Mouse (Mus musculus): ENCODE measurements around the gene Nde1. TPM values are rescaled to one million over a fixed set of nuclear protein-coding genes. Genes with fewer than 3 reads are reported as not detected.

Nde1 gene
- total RNA-seq, 1 experiment: 61.3 TPM

GRCm38 (mm10) chr16:14178041-14178440, 15.0 kb downstream of the Nde1 start:
- peaks cover 47% of the 10 kb centered on the region for H3K36me3 ChIP-seq (ENCODE audit: control insufficient read depth, insufficient read depth, low read length, poor library complexity, severe bottlenecking)

GRCm38 (mm10) chr16:14180163-14180733, 17.2 kb downstream of the Nde1 start:
- in situ Hi-C loops (cut with MboI; ENCODE audit: low sequenced_read_pairs in 2 of 2, unreplicated experiment in 2 of 2): no loop called here
- no peak for TF ChIP-seq ZNF384 (IDR thresholded peaks at IDR 0.05; ENCODE audit: low read depth, low read length)
- TF ChIP-seq MAFK (IDR thresholded peaks at IDR 0.05; ENCODE audit: insufficient read depth, low read depth, low read length): no peak
- peaks cover 45% of the 10 kb centered on the region for H3K36me3 ChIP-seq (ENCODE audit: control insufficient read depth, insufficient read depth, low read length, poor library complexity, severe bottlenecking)
- H3K27ac ChIP-seq (ENCODE audit: insufficient read depth, low read depth, low read length, poor library complexity, severe bottlenecking): no peak overlapping the region
- H3K4me1 ChIP-seq (ENCODE audit: control insufficient read depth in 2 of 2, insufficient read depth in 2 of 2, low read length in 2 of 2, poor library complexity in 1 of 2): peaks cover 0 to 4% of the 10 kb centered on the region in 2 experiments; a peak in 2 of 4 replicates
- no peak overlapping the region for H3K4me3 ChIP-seq (ENCODE audit: insufficient read depth in 1 of 2, low read depth in 1 of 2, low read length in 2 of 2, poor library complexity in 1 of 2, severe bottlenecking in 1 of 2)
- no peak for DNase-seq (ENCODE audit: low read depth, low spot score)
- no peaks in the 10 kb centered on the region for H3K9me3 ChIP-seq (ENCODE audit: control insufficient read depth, insufficient read depth, low read depth, low read length)
- no peak overlapping the region for H3K9ac ChIP-seq (ENCODE audit: insufficient read depth, low read depth, low read length, poor library complexity, severe bottlenecking)

More at GRCm38 (mm10) chr16:14178041-14178440, 15.0 kb downstream of the Nde1 start:
- Histone ChIP-seq H3K4me1 (ENCODE audit: control insufficient read depth in 2 of 2, insufficient read depth in 2 of 2, low read length in 2 of 2, poor library complexity in 1 of 2) (peaks cover 0 to 4% of the 10 kb centered on the region in 2 experiments; a peak in 2 of 4 replicates), H3K9ac (ENCODE audit: insufficient read depth, low read depth, low read length, poor library complexity, severe bottlenecking) (no peak overlapping the region), H3K4me3 (ENCODE audit: insufficient read depth in 1 of 2, low read depth in 1 of 2, low read length in 2 of 2, poor library complexity in 1 of 2, severe bottlenecking in 1 of 2) (no peak overlapping the region), H3K27ac (ENCODE audit: insufficient read depth, low read depth, low read length, poor library complexity, severe bottlenecking) (no peak overlapping the region), H3K9me3 (ENCODE audit: control insufficient read depth, insufficient read depth, low read depth, low read length) (no peaks in the 10 kb centered on the region)
- in situ Hi-C loops (cut with MboI; ENCODE audit: low sequenced_read_pairs in 2 of 2, unreplicated experiment in 2 of 2): no loop called here
- TF ChIP-seq ZC3H11A (IDR thresholded peaks at IDR 0.05; ENCODE audit: borderline replicate concordance, low read depth, low read length) (no peak), CHD2 (IDR thresholded peaks at IDR 0.05; ENCODE audit: low read depth, low read length) (no peak), ZNF384 (IDR thresholded peaks at IDR 0.05; ENCODE audit: low read depth, low read length) (no peak), HCFC1 (IDR thresholded peaks at IDR 0.05; ENCODE audit: borderline replicate concordance, insufficient read depth, low read length) (no peak), MAFK (IDR thresholded peaks at IDR 0.05; ENCODE audit: insufficient read depth, low read depth, low read length) (no peak)
- no peak for DNase-seq (ENCODE audit: low read depth, low spot score)

GRCm38 (mm10) chr16:14182360-14182759, 19.3 kb downstream of the Nde1 start:
- Histone ChIP-seq H3K4me3 (ENCODE audit: insufficient read depth in 1 of 2, low read depth in 1 of 2, low read length in 2 of 2, poor library complexity in 1 of 2, severe bottlenecking in 1 of 2) (no peak overlapping the region), H3K36me3 (ENCODE audit: control insufficient read depth, insufficient read depth, low read length, poor library complexity, severe bottlenecking) (peaks cover 48% of the 10 kb centered on the region), H3K9me3 (ENCODE audit: control insufficient read depth, insufficient read depth, low read depth, low read length) (no peaks in the 10 kb centered on the region), H3K4me1 (ENCODE audit: control insufficient read depth in 2 of 2, insufficient read depth in 2 of 2, low read length in 2 of 2, poor library complexity in 1 of 2) (peaks cover 0 to 3% of the 10 kb centered on the region in 2 experiments; a peak in 2 of 4 replicates), H3K9ac (ENCODE audit: insufficient read depth, low read depth, low read length, poor library complexity, severe bottlenecking) (no peak overlapping the region), H3K27ac (ENCODE audit: insufficient read depth, low read depth, low read length, poor library complexity, severe bottlenecking) (no peak overlapping the region)
- in situ Hi-C loops (cut with MboI; ENCODE audit: low sequenced_read_pairs in 2 of 2, unreplicated experiment in 2 of 2): no loop called here
- DNase-seq (ENCODE audit: low read depth, low spot score): no peak
- no peak for TF ChIP-seq CHD2 (IDR thresholded peaks at IDR 0.05; ENCODE audit: low read depth, low read length)
- no peak for TF ChIP-seq MAFK (IDR thresholded peaks at IDR 0.05; ENCODE audit: insufficient read depth, low read depth, low read length)
- no peak for TF ChIP-seq ZC3H11A (IDR thresholded peaks at IDR 0.05; ENCODE audit: borderline replicate concordance, low read depth, low read length)
- TF ChIP-seq ZNF384 (IDR thresholded peaks at IDR 0.05; ENCODE audit: low read depth, low read length): no peak
- no peak for TF ChIP-seq HCFC1 (IDR thresholded peaks at IDR 0.05; ENCODE audit: borderline replicate concordance, insufficient read depth, low read length)

DNA sequence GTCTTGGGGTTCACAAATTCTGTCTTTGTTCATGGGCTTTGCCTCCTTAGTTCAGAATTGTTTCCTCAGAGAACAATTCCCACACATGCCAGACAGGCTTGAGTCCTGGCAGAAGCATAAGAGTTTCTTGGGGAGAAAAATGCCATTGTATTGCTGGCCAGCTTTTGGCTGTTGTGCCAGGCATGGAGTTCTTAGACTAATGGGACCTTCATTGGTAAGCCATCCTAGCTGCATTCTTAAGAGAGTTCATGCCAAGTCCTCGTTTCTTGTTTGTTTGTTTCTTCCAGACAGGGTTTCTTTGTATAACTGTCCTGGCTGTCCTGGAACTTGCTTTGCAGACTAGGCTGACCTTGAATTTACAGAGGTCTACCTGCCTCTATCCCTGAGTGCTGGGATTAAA, 20.8 kb downstream of the Nde1 start:
- peaks cover 49% of the 10 kb centered on the region for H3K36me3 ChIP-seq (ENCODE audit: control insufficient read depth, insufficient read depth, low read length, poor library complexity, severe bottlenecking)

More for the DNA sequence above, 20.8 kb downstream of the Nde1 start:
- Histone ChIP-seq H3K9ac (ENCODE audit: insufficient read depth, low read depth, low read length, poor library complexity, severe bottlenecking) (no peak overlapping the region), H3K4me1 (ENCODE audit: control insufficient read depth in 2 of 2, insufficient read depth in 2 of 2, low read length in 2 of 2, poor library complexity in 1 of 2) (no peaks in the 10 kb centered on the region), H3K4me3 (ENCODE audit: insufficient read depth in 1 of 2, low read depth in 1 of 2, low read length in 2 of 2, poor library complexity in 1 of 2, severe bottlenecking in 1 of 2) (no peak overlapping the region), H3K27ac (ENCODE audit: insufficient read depth, low read depth, low read length, poor library complexity, severe bottlenecking) (no peak overlapping the region), H3K9me3 (ENCODE audit: control insufficient read depth, insufficient read depth, low read depth, low read length) (no peaks in the 10 kb centered on the region)
- no peak for TF ChIP-seq MAFK (IDR thresholded peaks at IDR 0.05; ENCODE audit: insufficient read depth, low read depth, low read length)
- no peak for TF ChIP-seq HCFC1 (IDR thresholded peaks at IDR 0.05; ENCODE audit: borderline replicate concordance, insufficient read depth, low read length)
- no peak for TF ChIP-seq ZC3H11A (IDR thresholded peaks at IDR 0.05; ENCODE audit: borderline replicate concordance, low read depth, low read length)
- no peak for TF ChIP-seq CHD2 (IDR thresholded peaks at IDR 0.05; ENCODE audit: low read depth, low read length)
- no peak for TF ChIP-seq ZNF384 (IDR thresholded peaks at IDR 0.05; ENCODE audit: low read depth, low read length)
- no peak for DNase-seq (ENCODE audit: low read depth, low spot score)
- in situ Hi-C loops (cut with MboI; ENCODE audit: low sequenced_read_pairs in 2 of 2, unreplicated experiment in 2 of 2): no loop called here

Data from ES-E14 (cell line).